13 mouse cellular contexts compared by ENCODE assay signal in the genomic region with DNA sequence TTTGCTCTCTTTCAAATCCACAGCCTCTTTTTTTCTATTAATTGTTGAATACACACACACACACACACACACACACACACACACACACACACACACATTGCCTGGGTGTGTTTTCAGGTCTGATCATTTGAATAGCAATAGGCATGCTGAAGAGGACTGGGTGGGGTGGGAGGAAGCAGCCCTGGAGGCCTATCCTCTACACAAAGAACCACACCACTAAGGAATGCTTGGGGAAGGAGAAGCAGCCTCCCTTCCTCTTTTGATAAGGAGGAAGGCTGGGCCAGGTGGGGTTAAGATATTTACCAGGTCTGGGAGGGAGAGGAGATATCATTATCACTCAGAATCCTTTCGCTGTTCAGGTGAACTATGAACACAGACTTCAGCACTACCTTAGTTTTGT. TPM values are rescaled to one million over a fixed set of nuclear protein-coding genes. Genes with fewer than 3 reads are reported as not detected.
"Had no signal": no experiment of that assay in that cellular context is flagged by ENCODE, and none has a peak within 500 bp of the region (broad histone marks: within the 10 kb centered on the region; RNA-seq: fewer than 3 reads in every experiment).

No protein-coding gene starts in this region.

- H3K27me3 ChIP-seq: limb, embryonic 15.5 days; liver, embryonic 12.5 days had no signal

- H3K4me2 ChIP-seq: limb, embryonic 15.5 days; liver, embryonic 12.5 days; lung, embryonic 14.5 days; midbrain, embryonic 11.5 days had no signal

- H3K9me3 ChIP-seq: limb, embryonic 15.5 days; liver, embryonic 12.5 days had no signal

- H3K4me3 ChIP-seq: limb, embryonic 15.5 days; liver, embryonic 12.5 days; megakaryocyte, embryonic 14.5 days had no signal

- DNase-seq: kidney, postnatal 25 days; layer of hippocampus, postnatal 36 days; lung, embryonic 14.5 days; lung, postnatal 14 days; right cerebral cortex, postnatal 14 days; thymus, adult 18-20 months; thymus, postnatal 14 days had no signal

- H3K4me1 ChIP-seq: megakaryocyte, embryonic 14.5 days had no signal

- ATAC-seq: liver, embryonic 12.5 days; midbrain, embryonic 16.5 days had no signal

- H3K36me3 ChIP-seq: limb, embryonic 15.5 days; liver, embryonic 12.5 days had no signal

- H3K27ac ChIP-seq: limb, embryonic 15.5 days; liver, embryonic 12.5 days; macrophage had no signal

- H3K9ac ChIP-seq: limb, embryonic 15.5 days; liver, embryonic 12.5 days; lung, embryonic 14.5 days had no signal

RNA-seq across cellular contexts. Expression of a gene that starts 19.2 kb away (rescaled TPM):
- polyA plus RNA-seq: macrophage had no signal
